ENCODE assay signal across 7 mouse cellular contexts in genomic region chr2:32361437-32361836, GRCm38 (mm10). TPM values are rescaled to one million over a fixed set of nuclear protein-coding genes. Genes with fewer than 3 reads are reported as not detected.
DNase-seq lines count a peak whose midpoint lies in the region; ATAC-seq and TF ChIP-seq lines count a peak whose summit lies in the region.

No protein-coding gene starts in this region.

- H3K27me3 ChIP-seq in embryonic facial prominence, embryonic 10.5 days (replicated peaks; ENCODE audit: low read depth, poor library complexity, severe bottlenecking) = no peaks in the 10 kb centered on the region
- no peaks in the 10 kb centered on the region for H3K27me3 ChIP-seq in heart, adult 2 months (ENCODE audit: control insufficient read depth, insufficient read depth, low read length)
- 0 out of 2 replicates have a peak, but pooled peaks cover 3% of the 10 kb centered on the region for H3K27me3 ChIP-seq in midbrain, embryonic 15.5 days (replicated peaks)

- ATAC-seq in midbrain, embryonic 15.5 days (replicated peaks) = no peak; the same call in 1 of the 2 replicates

- peaks cover 25% of the 10 kb centered on the region for H3K36me3 ChIP-seq in embryonic facial prominence, embryonic 10.5 days (replicated peaks)
- no peaks in the 10 kb centered on the region for H3K36me3 ChIP-seq in heart, adult 2 months (ENCODE audit: control insufficient read depth, insufficient read depth, low read length)
- H3K36me3 ChIP-seq in midbrain, embryonic 15.5 days (replicated peaks) = 0 out of 2 replicates have a peak, but pooled peaks cover 3% of the 10 kb centered on the region

- H3K9me3 ChIP-seq in embryonic facial prominence, embryonic 10.5 days = no peaks in the 10 kb centered on the region
- no peaks in the 10 kb centered on the region for H3K9me3 ChIP-seq in midbrain, embryonic 15.5 days

- peak overlapping the region; percentile 89 for H3K9ac ChIP-seq in heart, adult 2 months (ENCODE audit: low read depth, low read length)
- 0 out of 2 replicates have a peak overlapping the region, but pooled peaks have one; percentile 3 for H3K9ac ChIP-seq in midbrain, embryonic 15.5 days

- DNase-seq in embryonic facial prominence, embryonic 10.5 days (ENCODE audit: low spot score) = peak; percentile 80
- peak; percentile 78 to 80 for DNase-seq in heart, adult 2 months
- peak; percentile 86 for DNase-seq in kidney, adult 18-20 months
- DNase-seq in liver = peak; percentile 88
- peak; percentile 80 to 89 for DNase-seq in spleen, postnatal 10 days (ENCODE audit: low spot score in 2 of 2)

- no peak for TF ChIP-seq EP300 in heart, adult 2 months (IDR thresholded peaks at IDR 0.05; ENCODE audit: insufficient read depth, low read depth, low read length)

- H3K27ac ChIP-seq in bone marrow, adult 2 months (ENCODE audit: control insufficient read depth, insufficient read depth, low read depth, low read length, poor library complexity) = peak overlapping the region; percentile 61
- H3K27ac ChIP-seq in embryonic facial prominence, embryonic 10.5 days (replicated peaks) = peak overlapping the region; percentile 52
- H3K27ac ChIP-seq in heart, adult 2 months = peak overlapping the region; percentile 87
- no peak overlapping the region for H3K27ac ChIP-seq in midbrain, embryonic 15.5 days

- peak overlapping the region; percentile 53 for H3K4me2 ChIP-seq in midbrain, embryonic 15.5 days

- H3K4me3 ChIP-seq in bone marrow, adult 2 months (replicated peaks; ENCODE audit: control insufficient read depth, low read depth, low read length) = peak overlapping the region; percentile 72
- peak overlapping the region; percentile 54 for H3K4me3 ChIP-seq in embryonic facial prominence, embryonic 10.5 days
- H3K4me3 ChIP-seq in heart, adult 2 months = peak overlapping the region; percentile 42
- peak overlapping the region; percentile 27 for H3K4me3 ChIP-seq in midbrain, embryonic 15.5 days

- 1% methylated on average over 24 of the region's 24 CpGs for WGBS in bone marrow, adult 2 months
- WGBS in embryonic facial prominence, embryonic 10.5 days = 1% methylated on average over 24 of the region's 24 CpGs
- WGBS in heart, adult 2 months = 4% methylated on average over 24 of the region's 24 CpGs
- WGBS in midbrain, embryonic 15.5 days = 1% methylated on average over 24 of the region's 24 CpGs

- intact Hi-C loops in heart, adult 2 months (cut with DNase I) = no loop called here

- H3K79me2 ChIP-seq in heart, adult 2 months (replicated peaks; ENCODE audit: control insufficient read depth, insufficient read depth, low read length) = no peaks in the 10 kb centered on the region

- H3K4me1 ChIP-seq in bone marrow, adult 2 months (ENCODE audit: control insufficient read depth, insufficient read depth, low read length) = no peaks in the 10 kb centered on the region; the same call in 1 of the 2 replicates
- H3K4me1 ChIP-seq in embryonic facial prominence, embryonic 10.5 days = peaks cover 51% of the 10 kb centered on the region
- H3K4me1 ChIP-seq in heart, adult 2 months (ENCODE audit: control insufficient read depth, insufficient read depth, low read length) = peaks cover 1% of the 10 kb centered on the region; the same call in 1 of the 2 replicates
- H3K4me1 ChIP-seq in midbrain, embryonic 15.5 days = peaks cover 27% of the 10 kb centered on the region

- peak; percentile 56 for TF ChIP-seq CTCF in bone marrow, adult 2 months (IDR thresholded peaks at IDR 0.05; ENCODE audit: control insufficient read depth, insufficient read depth, low read length)
- TF ChIP-seq CTCF in heart, adult 2 months (IDR thresholded peaks at IDR 0.05) = peak; percentile 75

- TF ChIP-seq POLR2A in bone marrow, adult 2 months (IDR thresholded peaks at IDR 0.05; ENCODE audit: borderline replicate concordance, control insufficient read depth, low read depth, low read length) = peak; percentile 60; the same call in 1 of the 2 replicates
- peak; percentile 53; the same call in 1 of the 2 replicates for TF ChIP-seq POLR2A in heart, adult 2 months (IDR thresholded peaks at IDR 0.05; ENCODE audit: insufficient read depth, low read depth, low read length)

RNA-seq across cellular contexts. Expression of gene Dnm1, which starts 8.3 kb away (rescaled TPM):
- polyA plus RNA-seq in bone marrow, adult 2 months (2011; ENCODE audit: insufficient read depth, insufficient read length, low replicate concordance, missing spikeins) = 1.4 and 1.9 TPM in 2 replicates
- polyA plus RNA-seq in embryonic facial prominence, embryonic 10.5 days (2016; fragmentation: Nextera tagmentation; extraction: Ambion mirVana) = 20.7 and 23.5 TPM in 2 replicates
- 1 to 10 TPM; 4.0 to 5.5 TPM for total RNA-seq in heart, adult 2 months (2021)
- 20.4 and 23.1 TPM in 2 replicates for polyA plus RNA-seq in heart, adult 2 months (2012; rRNA removed)
- 78.4 and 79.0 TPM in 2 replicates for polyA plus RNA-seq in midbrain, embryonic 15.5 days (2015; fragmentation: Nextera tagmentation; extraction: Ambion mirVana)

RNA-seq across cellular contexts. Expression of gene Ciz1, which starts 9.3 kb away (rescaled TPM):
- 71.7 and 127 TPM in 2 replicates for polyA plus RNA-seq in bone marrow, adult 2 months (2011; ENCODE audit: insufficient read depth, insufficient read length, low replicate concordance, missing spikeins)
- 65.8 and 66.4 TPM in 2 replicates for polyA plus RNA-seq in embryonic facial prominence, embryonic 10.5 days (2016; fragmentation: Nextera tagmentation; extraction: Ambion mirVana)
- 10 to 100 TPM; 26.7 to 29.5 TPM for total RNA-seq in heart, adult 2 months (2021)
- 117 and 128 TPM in 2 replicates for polyA plus RNA-seq in heart, adult 2 months (2012; rRNA removed)
- polyA plus RNA-seq in midbrain, embryonic 15.5 days (2015; fragmentation: Nextera tagmentation; extraction: Ambion mirVana) = 62.5 and 64.4 TPM in 2 replicates

RNA-seq across cellular contexts. Expression of gene 1110008P14Rik, which starts 20.3 kb away (rescaled TPM):
- 28.0 and 39.6 TPM in 2 replicates for polyA plus RNA-seq in bone marrow, adult 2 months (2011; ENCODE audit: insufficient read depth, insufficient read length, low replicate concordance, missing spikeins)
- 35.0 and 39.3 TPM in 2 replicates for polyA plus RNA-seq in embryonic facial prominence, embryonic 10.5 days (2016; fragmentation: Nextera tagmentation; extraction: Ambion mirVana)
- total RNA-seq in heart, adult 2 months (2021) = 10 to 100 TPM; 39.6 to 44.8 TPM
- polyA plus RNA-seq in heart, adult 2 months (2012; rRNA removed) = 129 and 132 TPM in 2 replicates
- polyA plus RNA-seq in midbrain, embryonic 15.5 days (2015; fragmentation: Nextera tagmentation; extraction: Ambion mirVana) = 116 and 117 TPM in 2 replicates

RNA-seq across cellular contexts. Expression of gene Lcn2, which starts 26.6 kb away (rescaled TPM):
- polyA plus RNA-seq in bone marrow, adult 2 months (2011; ENCODE audit: insufficient read depth, insufficient read length, low replicate concordance, missing spikeins) = 436 and 1,079 TPM in 2 replicates
- polyA plus RNA-seq in embryonic facial prominence, embryonic 10.5 days (2016; fragmentation: Nextera tagmentation; extraction: Ambion mirVana) = not detected in 2 replicates
- 1 to 10 TPM; 4.1 to 6.9 TPM for total RNA-seq in heart, adult 2 months (2021)
- 6.6 and 11.3 TPM in 2 replicates for polyA plus RNA-seq in heart, adult 2 months (2012; rRNA removed)
- 0.44 and 0.83 TPM in 2 replicates for polyA plus RNA-seq in midbrain, embryonic 15.5 days (2015; fragmentation: Nextera tagmentation; extraction: Ambion mirVana)

RNA-seq across cellular contexts. Expression of gene Ptges2, which starts 34.3 kb away (rescaled TPM):
- polyA plus RNA-seq in bone marrow, adult 2 months (2011; ENCODE audit: insufficient read depth, insufficient read length, low replicate concordance, missing spikeins) = 3.6 and 15.0 TPM in 2 replicates
- 32.2 and 32.5 TPM in 2 replicates for polyA plus RNA-seq in embryonic facial prominence, embryonic 10.5 days (2016; fragmentation: Nextera tagmentation; extraction: Ambion mirVana)
- 10 to 100 TPM; 58.6 to 68.2 TPM for total RNA-seq in heart, adult 2 months (2021)
- 68.8 and 98.5 TPM in 2 replicates for polyA plus RNA-seq in heart, adult 2 months (2012; rRNA removed)
- polyA plus RNA-seq in midbrain, embryonic 15.5 days (2015; fragmentation: Nextera tagmentation; extraction: Ambion mirVana) = 51.3 and 54.2 TPM in 2 replicates
